Mouse (Mus musculus) activated CD4-positive, CD25-positive, alpha-beta regulatory T cell, adult 9 weeks (primary cell): ENCODE results near the gene Olfr820. TPM values are rescaled to one million over a fixed set of nuclear protein-coding genes. Genes with fewer than 3 reads are reported as not detected.

Experiments
- polyA plus RNA-seq: library from polyadenylated mRNA; unstranded; fragments of 100-300 nt; shearing (Covaris generic); gene quantifications from one replicate; pipeline ENCODE4 v1.2.1, GENCODE M21; 2017

The Olfr820 gene
- not detected for polyA plus RNA-seq

DNA sequence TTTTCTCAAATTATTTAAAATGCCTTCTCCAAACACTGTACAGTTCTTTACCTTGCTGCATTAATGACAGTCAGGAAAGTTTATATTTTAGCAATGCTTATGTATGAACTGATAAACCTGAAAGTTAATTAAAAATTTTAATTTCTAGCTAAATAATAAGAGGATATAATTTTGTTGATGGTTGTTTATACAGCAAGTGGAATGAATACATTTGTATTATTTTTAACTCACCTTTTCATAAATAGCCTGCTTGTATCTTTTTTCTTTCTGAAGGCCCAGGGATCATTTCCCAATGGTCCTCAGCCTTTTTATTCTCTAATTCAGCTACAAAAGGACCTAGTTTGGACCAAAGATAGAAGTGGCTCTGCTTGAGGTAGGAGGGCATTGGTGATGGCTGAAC is at the start of gene Olfr820:
Olfr820 (plus strand) TSS at position 301 of the 400 bp plus-strand sequence.

DNA sequence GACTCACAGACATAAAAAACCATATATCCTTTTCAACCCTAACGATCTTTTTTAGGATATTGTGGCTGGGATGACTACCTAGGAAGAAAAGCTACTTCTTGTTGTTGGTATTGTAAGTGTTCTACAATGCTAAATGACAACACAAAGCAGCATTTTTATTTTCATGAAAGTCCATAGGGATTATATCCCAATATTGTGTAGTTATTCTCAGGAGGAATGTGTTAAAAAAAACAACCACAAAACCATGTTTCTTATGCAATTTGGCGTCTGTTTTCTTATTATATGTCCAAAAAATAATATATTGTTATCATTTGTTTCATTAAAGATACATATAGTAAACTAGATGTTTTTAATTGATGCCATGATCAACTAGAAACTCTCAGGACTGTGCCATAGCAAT is 45.3 kb upstream of the Olfr820 start, which contains the start of gene Olfr819:
Olfr819 (minus strand) TSS at position 101 of the 400 bp plus-strand sequence.

GRCm38 (mm10) chr10:129976040-129976439 is 36.4 kb upstream of the Olfr820 start, which contains the start of gene Olfr247:
Gene Olfr247 (minus strand): TSS chr10:129976140.

GRCm38 (mm10) chr10:129984962-129985361 is 27.5 kb upstream of the Olfr820 start, which contains the start of gene Gm10310:
Gene Gm10310 (minus strand): TSS chr10:129985062.

GRCm38 (mm10) chr10:130030048-130030447 is 17.6 kb downstream of the Olfr820 start, which contains the start of gene Olfr821:
Gene Olfr821 (plus strand): TSS chr10:130030348.

Other genes starting within 250 kb of the Olfr820 start
- not detected for gene Olfr808, start 247.1 kb upstream of the Olfr820 start, polyA plus RNA-seq
- not detected for gene Olfr809, start 238.0 kb upstream of the Olfr820 start, polyA plus RNA-seq
- not detected for gene Olfr810, start 217.7 kb upstream of the Olfr820 start, polyA plus RNA-seq
- gene Olfr811, start 208.2 kb upstream of the Olfr820 start, polyA plus RNA-seq, result not detected
- gene Olfr812, start 166.5 kb upstream of the Olfr820 start, polyA plus RNA-seq, result not detected
- not detected for gene Olfr813, start 157.3 kb upstream of the Olfr820 start, polyA plus RNA-seq
- 0.13 TPM for gene Olfr814, start 132.8 kb upstream of the Olfr820 start, polyA plus RNA-seq
- gene Olfr815, start 106.8 kb upstream of the Olfr820 start, polyA plus RNA-seq, result not detected
- not detected for gene Olfr816, start 97.0 kb upstream of the Olfr820 start, polyA plus RNA-seq
- gene Olfr818, start 63.5 kb upstream of the Olfr820 start, polyA plus RNA-seq, result not detected
- not detected for gene Olfr819, start 45.4 kb upstream of the Olfr820 start, polyA plus RNA-seq
- gene Olfr247, start 36.5 kb upstream of the Olfr820 start, polyA plus RNA-seq, result not detected
- 0.06 TPM for gene Gm10310, start 27.6 kb upstream of the Olfr820 start, polyA plus RNA-seq
- gene Olfr821, start 17.7 kb downstream of the Olfr820 start, polyA plus RNA-seq, result not detected
- gene Olfr822, start 58.6 kb downstream of the Olfr820 start, polyA plus RNA-seq, result not detected
- not detected for gene Olfr823, start 102.8 kb downstream of the Olfr820 start, polyA plus RNA-seq
- not detected for gene Olfr824, start 117.4 kb downstream of the Olfr820 start, polyA plus RNA-seq
- gene Olfr825, start 154.1 kb downstream of the Olfr820 start, polyA plus RNA-seq, result not detected
- not detected for gene Olfr826, start 171.6 kb downstream of the Olfr820 start, polyA plus RNA-seq
- not detected for gene Olfr827, start 201.8 kb downstream of the Olfr820 start, polyA plus RNA-seq